Mouse (Mus musculus): ENCODE measurements around the gene Myof. TPM values are rescaled to one million over a fixed set of nuclear protein-coding genes. Genes with fewer than 3 reads are reported as not detected.

The Myof gene
- 10 to 100 TPM; 19.7 to 23.8 TPM for total RNA-seq (2023)

GRCm38 (mm10) chr19:38043281-38043981, at the start of gene Myof:
Myof (minus strand) TSS chr19:38043577.

GRCm38 (mm10) chr19:38054720-38055192, 11.4 kb upstream of the Myof start, which contains the start of gene Cep55:
Cep55 (plus strand) TSS chr19:38055011.

Other genes with a start within 250 kb of the Myof start
- 10 to 100 TPM; 17.5 to 17.9 TPM for gene Cep55, start 11.4 kb upstream of the Myof start, total RNA-seq (2023)
- gene Ffar4, start 53.5 kb upstream of the Myof start, total RNA-seq (2023) = under 1 TPM; 0.29 to 0.48 TPM
- gene Rbp4, start 81.7 kb upstream of the Myof start, total RNA-seq (2023) = not detected
- gene Pde6c, start 89.2 kb upstream of the Myof start, total RNA-seq (2023) = not detected
- gene Fra10ac1, start 180.6 kb upstream of the Myof start, total RNA-seq (2023) = 1 to 10 TPM; 5.8 to 7.7 TPM
- not detected for gene Lgi1, start 221.0 kb upstream of the Myof start, total RNA-seq (2023)